Mouse (Mus musculus): ENCODE measurements around the gene Myo5c. TPM values are rescaled to one million over a fixed set of nuclear protein-coding genes. Genes with fewer than 3 reads are reported as not detected.
"Not testable (repeated sequence)": the region's sequence is repeated elsewhere in the genome, so short reads cannot be mapped to it uniquely, and the experiment has no call there.

The Myo5c gene
- polyA plus RNA-seq, 1 experiment from 2014 or later, result 0.28 TPM

DNA sequence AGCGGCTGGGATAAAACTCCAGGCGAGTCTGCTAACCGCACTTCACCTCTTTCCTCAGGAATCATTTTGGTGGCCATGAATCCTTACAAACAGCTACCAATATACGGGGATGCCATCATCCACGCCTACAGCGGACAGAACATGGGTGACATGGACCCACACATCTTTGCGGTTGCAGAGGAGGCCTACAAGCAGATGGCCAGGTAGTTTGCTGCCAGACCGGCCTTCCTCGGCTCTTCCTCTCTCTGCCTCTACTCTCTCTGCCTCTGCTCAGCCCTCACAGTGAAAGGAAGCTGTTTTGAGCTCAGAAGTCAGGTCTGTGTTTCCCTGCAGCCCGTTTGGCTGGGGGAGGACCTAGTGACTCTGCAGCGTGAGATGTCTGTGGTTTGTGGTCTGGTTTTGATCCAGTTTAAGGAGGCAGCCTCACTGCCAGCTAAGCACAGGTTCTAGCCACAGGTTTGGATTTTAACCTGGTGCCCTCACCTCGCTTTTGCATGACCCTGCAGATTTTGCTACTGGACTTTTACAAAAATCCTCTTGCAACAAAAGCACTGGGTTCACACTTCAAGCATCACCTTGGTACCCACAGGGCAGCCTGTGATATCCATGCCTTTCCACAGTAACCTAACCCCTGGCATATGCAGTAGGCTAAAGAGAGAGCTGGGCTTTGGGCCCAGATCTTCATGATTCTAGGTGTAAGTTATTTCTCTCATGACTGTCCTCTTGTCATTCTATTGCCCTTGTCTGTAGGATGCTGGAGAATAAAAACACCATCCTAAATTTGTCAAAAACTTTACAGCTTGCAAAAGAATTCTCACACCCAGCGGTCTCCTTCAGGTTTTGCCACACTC lies 14.5 kb downstream of the Myo5c start:
- Histone ChIP-seq H3K9me3 (no peaks in the 10 kb centered on the region), H3K4me2 (no peak overlapping the region), H3K9ac (no peak overlapping the region), H3K4me3 (no peak overlapping the region), H3K27ac (no peak overlapping the region), H3K36me3 (no peaks in the 10 kb centered on the region), H3K27me3 (no peaks in the 10 kb centered on the region), H3K4me1 (peaks cover 15% of the 10 kb centered on the region)
- no peak for ATAC-seq (ENCODE audit: insufficient number of reproducible peaks, low FRiP score, low TSS enrichment, low read depth)
- WGBS, result 74% methylated on average over 13 of the region's 13 CpGs

DNA sequence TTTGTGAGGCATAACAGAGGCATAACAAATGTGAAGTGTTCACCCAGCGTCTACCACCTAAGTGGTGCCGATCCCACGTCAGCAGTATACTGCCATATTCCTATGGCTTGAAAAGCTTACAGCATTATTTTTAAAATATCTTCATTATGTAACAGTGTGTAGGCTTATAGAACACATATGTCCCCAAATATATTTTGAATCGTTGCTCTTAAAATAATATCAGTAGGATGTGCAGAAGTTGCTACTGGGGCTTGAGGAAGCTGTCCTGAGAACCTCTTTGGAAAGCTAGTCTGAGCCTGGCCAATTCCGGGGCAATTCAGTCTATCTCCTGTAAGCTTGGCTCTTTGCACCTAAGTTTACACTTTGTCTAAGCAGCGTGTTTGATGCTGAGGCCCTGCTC lies 16.1 kb downstream of the Myo5c start:
- WGBS, result 83% methylated on average over 6 of the region's 6 CpGs
- no peak overlapping the region for H3K4me2 ChIP-seq
- no peak overlapping the region for H3K27ac ChIP-seq
- H3K9ac ChIP-seq, result no peak overlapping the region
- H3K4me1 ChIP-seq, result peaks cover 12% of the 10 kb centered on the region
- no peak for ATAC-seq (ENCODE audit: insufficient number of reproducible peaks, low FRiP score, low TSS enrichment, low read depth)
- no peaks in the 10 kb centered on the region for H3K27me3 ChIP-seq
- H3K9me3 ChIP-seq, result no peaks in the 10 kb centered on the region
- H3K4me3 ChIP-seq, result no peak overlapping the region
- H3K36me3 ChIP-seq, result no peaks in the 10 kb centered on the region

DNA sequence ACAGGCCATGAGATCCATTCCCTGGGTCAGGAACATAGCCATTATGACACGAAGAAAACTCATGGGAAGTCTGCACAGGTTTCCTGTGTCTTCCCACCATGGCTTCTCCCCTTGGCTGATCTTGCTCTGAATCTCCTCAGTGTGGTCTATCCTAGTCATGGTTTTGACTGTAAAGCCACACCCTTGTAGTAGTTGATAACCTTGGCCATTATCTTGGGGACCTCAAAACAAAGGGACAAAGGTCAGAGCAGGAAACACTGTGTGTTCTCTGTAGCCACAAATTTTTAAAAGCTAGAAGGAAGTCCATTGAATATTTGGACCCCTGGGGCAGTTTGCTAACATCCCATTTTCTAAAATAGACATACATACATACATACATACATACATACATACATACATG lies 16.5 kb downstream of the Myo5c start:
- no peaks in the 10 kb centered on the region for H3K27me3 ChIP-seq
- H3K36me3 ChIP-seq, result no peaks in the 10 kb centered on the region
- no peak overlapping the region for H3K4me3 ChIP-seq
- peaks cover 8% of the 10 kb centered on the region; the same call in 1 of the 2 replicates for H3K4me1 ChIP-seq
- H3K9ac ChIP-seq, result no peak overlapping the region
- no peak for ATAC-seq (ENCODE audit: insufficient number of reproducible peaks, low FRiP score, low TSS enrichment, low read depth)
- 77% methylated on average over 1 of the region's 1 CpGs for WGBS
- H3K9me3 ChIP-seq, result no peaks in the 10 kb centered on the region
- H3K4me2 ChIP-seq, result no peak overlapping the region
- no peak overlapping the region for H3K27ac ChIP-seq

DNA sequence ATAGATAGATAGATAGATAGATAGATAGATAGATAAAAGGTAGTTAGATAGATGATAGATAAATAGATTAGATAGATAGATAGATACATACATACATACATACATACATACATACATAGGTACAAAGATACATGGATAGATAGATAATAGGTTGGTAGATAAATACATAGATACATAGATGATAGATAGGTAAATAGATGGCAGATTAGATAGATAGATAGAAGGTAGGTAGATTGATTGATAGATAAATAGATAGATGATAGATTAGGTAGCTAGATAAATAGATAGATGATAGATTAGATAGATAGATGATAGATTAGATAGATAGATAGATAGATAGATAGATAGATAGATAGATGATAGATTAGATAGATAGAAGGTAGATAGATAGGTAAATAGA lies 17.1 kb downstream of the Myo5c start:
- no peaks in the 10 kb centered on the region for H3K36me3 ChIP-seq
- no peak for ATAC-seq (ENCODE audit: insufficient number of reproducible peaks, low FRiP score, low TSS enrichment, low read depth)
- no peak overlapping the region for H3K4me2 ChIP-seq
- H3K4me3 ChIP-seq, result no peak overlapping the region
- no peaks in the 10 kb centered on the region for H3K27me3 ChIP-seq
- no peaks in the 10 kb centered on the region for H3K9me3 ChIP-seq
- peaks cover 3% of the 10 kb centered on the region; the same call in 1 of the 2 replicates for H3K4me1 ChIP-seq
- H3K27ac ChIP-seq, result no peak overlapping the region
- no peak overlapping the region for H3K9ac ChIP-seq

DNA sequence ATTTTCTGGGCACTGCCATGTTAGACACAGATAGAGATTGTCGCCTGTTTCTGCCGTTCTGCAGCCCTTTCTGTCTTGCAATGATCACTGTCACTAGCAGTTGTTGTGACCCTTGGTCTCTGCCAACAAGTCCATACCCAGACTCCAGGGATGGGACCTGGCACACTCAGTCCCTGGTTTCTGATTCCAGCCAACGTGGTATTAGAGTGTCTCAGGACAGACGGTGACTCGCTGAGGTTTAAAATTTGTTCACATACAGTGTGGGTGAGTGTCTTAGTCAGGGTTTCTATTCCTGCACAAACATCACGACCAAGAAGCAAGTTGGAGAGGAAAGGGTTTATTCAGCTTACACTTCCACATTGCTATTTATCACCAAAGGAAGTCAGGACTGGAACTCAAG lies 21.3 kb downstream of the Myo5c start:
- H3K27me3 ChIP-seq; H3K4me1 ChIP-seq; ATAC-seq (ENCODE audit: insufficient number of reproducible peaks, low FRiP score, low TSS enrichment, low read depth); H3K9ac ChIP-seq; H3K4me3 ChIP-seq; H3K27ac ChIP-seq; H3K36me3 ChIP-seq; H3K4me2 ChIP-seq; H3K9me3 ChIP-seq: not testable (repeated sequence)
- WGBS, result 63% methylated on average over 6 of the region's 6 CpGs

DNA sequence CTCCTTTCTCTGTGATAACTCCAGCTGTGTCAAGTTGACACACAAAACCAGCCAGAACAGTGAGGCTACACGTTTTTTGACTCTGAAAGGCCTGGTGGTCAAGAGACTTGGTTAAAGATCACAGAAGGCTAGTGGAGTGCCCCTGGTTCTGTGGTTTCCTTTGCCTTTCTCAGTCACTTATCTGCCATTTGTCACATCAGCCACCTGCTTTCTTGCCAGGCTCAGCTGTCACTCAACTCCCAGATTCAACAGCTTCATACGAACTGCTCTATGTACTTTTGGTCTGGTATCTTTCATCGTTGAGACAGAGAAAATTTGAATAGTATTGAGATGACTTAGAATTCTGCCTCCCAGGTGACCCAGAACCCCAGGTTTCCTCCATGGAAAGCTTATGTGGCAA lies 21.9 kb downstream of the Myo5c start:
- 57% methylated on average over 3 of the region's 3 CpGs for WGBS
- no peak overlapping the region for H3K4me2 ChIP-seq
- no peak overlapping the region for H3K27ac ChIP-seq
- H3K9me3 ChIP-seq, result no peaks in the 10 kb centered on the region
- H3K4me3 ChIP-seq, result no peak overlapping the region
- H3K27me3 ChIP-seq, result no peaks in the 10 kb centered on the region
- ATAC-seq (ENCODE audit: insufficient number of reproducible peaks, low FRiP score, low TSS enrichment, low read depth), result no peak
- H3K36me3 ChIP-seq, result no peaks in the 10 kb centered on the region
- 0 out of 2 replicates have a peak, but pooled peaks cover 7% of the 10 kb centered on the region for H3K4me1 ChIP-seq
- no peak overlapping the region for H3K9ac ChIP-seq

DNA sequence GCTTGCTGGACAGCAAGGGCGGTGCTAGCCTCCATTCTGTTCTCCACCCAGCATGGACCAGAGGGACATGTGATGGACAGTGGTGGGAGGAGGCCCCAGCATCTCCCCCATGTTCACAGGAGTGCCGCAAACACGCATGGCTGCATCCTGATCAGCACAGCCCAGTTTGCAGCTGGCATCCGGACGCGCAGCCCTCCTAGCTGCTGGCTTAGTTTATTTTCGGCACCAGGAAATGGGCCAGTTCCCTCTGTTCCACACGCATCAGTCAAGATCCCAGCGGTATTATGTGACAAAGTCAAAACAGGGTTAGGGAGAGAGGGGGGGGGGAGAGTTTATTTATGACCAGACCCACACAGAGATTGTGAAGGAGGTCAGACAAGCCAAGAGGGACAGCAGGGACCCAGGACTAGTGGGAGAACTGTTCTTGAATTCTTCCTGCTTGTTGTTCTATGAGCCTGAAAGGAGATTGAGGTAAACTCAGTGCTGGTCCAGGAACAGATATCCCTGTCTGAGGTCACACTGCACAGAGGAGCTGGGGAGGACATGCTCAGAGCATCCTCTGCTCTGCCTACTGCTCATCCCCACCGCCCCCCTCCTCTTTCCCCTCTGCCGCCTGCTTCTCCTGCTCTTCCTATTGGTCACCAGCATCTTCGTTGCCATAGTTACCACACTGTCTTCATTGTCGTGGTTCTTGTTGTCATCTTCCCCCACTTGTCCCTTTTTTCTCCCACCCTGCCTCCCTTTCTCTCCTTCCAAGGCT lies 22.6 kb downstream of the Myo5c start:
- Histone ChIP-seq H3K27me3 (no peaks in the 10 kb centered on the region), H3K9ac (no peak overlapping the region), H3K27ac (no peak overlapping the region), H3K4me3 (no peak overlapping the region), H3K36me3 (no peaks in the 10 kb centered on the region), H3K4me1 (0 out of 2 replicates have a peak, but pooled peaks cover 7% of the 10 kb centered on the region), H3K4me2 (no peak overlapping the region), H3K9me3 (no peaks in the 10 kb centered on the region)
- ATAC-seq (ENCODE audit: insufficient number of reproducible peaks, low FRiP score, low TSS enrichment, low read depth), result no peak
- WGBS, result 64% methylated on average over 13 of the region's 13 CpGs

DNA sequence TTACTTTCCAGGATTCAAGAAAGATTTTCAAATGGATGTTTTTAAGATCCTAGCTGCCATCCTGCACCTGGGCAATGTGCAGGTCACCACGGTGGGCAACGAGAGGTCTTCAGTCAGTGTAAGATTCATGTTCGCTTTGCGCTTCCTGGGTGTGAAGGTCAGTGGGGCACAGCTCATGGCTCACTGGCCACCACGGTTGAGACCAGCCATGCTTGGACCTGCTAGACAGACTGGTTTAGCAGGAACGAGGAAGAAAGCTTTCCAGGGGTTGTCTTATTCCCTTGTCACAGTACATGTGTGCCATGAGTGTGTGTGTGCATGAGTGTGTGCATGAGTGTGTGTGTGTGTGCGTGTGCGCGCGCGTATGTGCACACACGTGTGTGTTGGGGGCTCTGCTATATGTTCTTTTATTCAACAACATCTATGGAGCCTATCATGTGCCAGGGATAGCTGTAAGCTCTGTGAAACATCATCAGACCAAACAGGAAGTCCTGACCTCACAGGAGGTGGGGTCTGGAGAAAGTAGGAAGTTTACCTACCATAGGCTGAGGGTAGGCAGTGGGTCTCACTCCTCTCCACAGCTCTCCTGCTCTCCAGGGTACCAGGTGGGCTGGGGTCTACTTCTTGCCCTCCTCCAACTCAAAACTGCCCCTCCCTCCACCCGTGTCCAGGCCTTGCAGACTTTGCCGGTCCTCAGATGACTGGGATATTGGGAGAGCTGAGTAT lies 24.2 kb downstream of the Myo5c start:
- no peak for ATAC-seq (ENCODE audit: insufficient number of reproducible peaks, low FRiP score, low TSS enrichment, low read depth)
- peaks cover 7% of the 10 kb centered on the region; the same call in 1 of the 2 replicates for H3K4me1 ChIP-seq
- H3K27ac ChIP-seq, result no peak overlapping the region
- no peaks in the 10 kb centered on the region for H3K27me3 ChIP-seq
- 83% methylated on average over 14 of the region's 14 CpGs for WGBS
- no peak overlapping the region for H3K4me2 ChIP-seq
- H3K36me3 ChIP-seq, result no peaks in the 10 kb centered on the region
- no peak overlapping the region for H3K4me3 ChIP-seq
- H3K9me3 ChIP-seq, result no peaks in the 10 kb centered on the region
- no peak overlapping the region for H3K9ac ChIP-seq

DNA sequence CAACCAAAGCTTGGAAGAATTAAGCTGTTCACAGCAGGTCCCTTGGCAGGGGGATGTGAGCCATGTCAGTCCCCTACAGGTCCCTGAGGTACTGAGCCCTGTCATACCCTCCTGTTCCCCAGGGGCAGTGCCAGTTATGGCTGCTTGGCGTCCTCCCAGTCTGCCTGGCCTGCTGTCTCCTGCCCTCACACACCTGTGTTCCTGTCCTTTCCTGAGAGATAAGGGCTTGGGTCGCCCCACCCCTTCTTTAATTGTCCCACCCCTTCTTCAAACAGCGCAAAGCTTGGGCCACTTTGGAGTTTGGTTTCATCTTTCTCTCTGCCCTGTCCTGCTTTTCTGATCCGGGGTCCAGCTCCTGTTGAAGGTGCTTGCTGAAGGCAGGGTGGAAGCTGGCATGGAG lies 27.0 kb downstream of the Myo5c start:
- H3K9ac ChIP-seq, result no peak overlapping the region
- no peaks in the 10 kb centered on the region for H3K36me3 ChIP-seq
- no peak overlapping the region for H3K4me3 ChIP-seq
- no peak overlapping the region for H3K27ac ChIP-seq
- no peak overlapping the region for H3K4me2 ChIP-seq
- 61% methylated on average over 4 of the region's 4 CpGs for whole genome bisulfite sequencing
- H3K4me1 ChIP-seq, result peaks cover 11% of the 10 kb centered on the region
- no peaks in the 10 kb centered on the region for H3K9me3 ChIP-seq
- H3K27me3 ChIP-seq, result no peaks in the 10 kb centered on the region
- no peak for ATAC-seq (ENCODE audit: insufficient number of reproducible peaks, low FRiP score, low TSS enrichment, low read depth)

DNA sequence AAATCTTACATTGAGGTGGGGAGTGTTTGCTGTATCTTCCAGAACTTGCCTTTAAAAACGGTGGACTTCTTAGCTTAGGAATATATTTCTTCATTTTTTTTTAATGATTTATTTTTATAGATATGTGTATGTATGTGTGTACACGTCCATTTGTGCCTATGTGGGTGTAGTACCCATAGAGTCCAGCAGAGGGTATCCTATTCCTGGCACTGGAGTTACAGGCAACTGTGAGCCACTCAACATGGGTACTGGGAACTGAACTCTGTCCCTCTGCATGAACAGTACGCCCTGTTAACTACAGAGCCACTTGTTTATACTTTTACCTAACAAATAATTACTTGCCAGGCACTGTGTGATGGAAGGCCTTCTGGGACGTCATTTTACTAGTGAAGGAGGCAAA lies 27.8 kb downstream of the Myo5c start:
- Histone ChIP-seq H3K9ac (no peak overlapping the region), H3K36me3 (no peaks in the 10 kb centered on the region), H3K9me3 (no peaks in the 10 kb centered on the region), H3K4me3 (no peak overlapping the region), H3K27me3 (no peaks in the 10 kb centered on the region), H3K4me1 (peaks cover 7% of the 10 kb centered on the region), H3K4me2 (no peak overlapping the region), H3K27ac (no peak overlapping the region)
- ATAC-seq (ENCODE audit: insufficient number of reproducible peaks, low FRiP score, low TSS enrichment, low read depth), result no peak
- WGBS, result 84% methylated on average over 4 of the region's 4 CpGs

DNA sequence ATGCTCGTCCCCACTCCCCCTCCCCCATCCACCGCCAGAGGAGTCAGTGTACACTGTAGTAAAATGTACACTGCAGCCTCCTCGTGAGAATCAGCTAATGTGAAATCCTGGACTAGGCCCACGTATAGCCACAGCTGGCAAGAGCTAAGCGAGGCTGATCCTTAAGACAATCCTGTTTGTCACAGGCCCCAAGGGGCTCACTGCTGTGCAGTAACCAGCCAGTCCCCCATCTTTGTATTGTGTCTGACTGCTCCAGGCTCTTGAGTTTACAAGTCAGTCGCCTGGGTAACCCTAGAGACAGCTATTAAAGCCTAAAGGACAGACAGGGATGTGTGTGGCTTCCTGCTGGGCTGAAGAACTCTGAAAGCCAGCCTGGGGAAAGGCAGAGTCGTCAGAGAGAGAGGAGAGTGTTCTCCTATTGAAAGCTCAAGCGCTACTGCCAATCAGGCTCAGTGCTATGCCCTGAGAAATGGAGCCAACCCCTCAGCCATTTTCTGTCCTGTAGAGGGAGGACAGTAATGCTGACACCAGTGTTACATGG lies 29.6 kb downstream of the Myo5c start:
- H3K4me2 ChIP-seq, result no peak overlapping the region
- no peaks in the 10 kb centered on the region for H3K9me3 ChIP-seq
- peaks cover 7% of the 10 kb centered on the region for H3K4me1 ChIP-seq
- H3K27me3 ChIP-seq, result no peaks in the 10 kb centered on the region
- H3K27ac ChIP-seq, result no peak overlapping the region
- H3K4me3 ChIP-seq, result no peak overlapping the region
- 20% methylated on average over 8 of the region's 8 CpGs for WGBS
- H3K36me3 ChIP-seq, result no peaks in the 10 kb centered on the region
- H3K9ac ChIP-seq, result no peak overlapping the region
- ATAC-seq (ENCODE audit: insufficient number of reproducible peaks, low FRiP score, low TSS enrichment, low read depth), result no peak
